Mouse (Mus musculus): ENCODE results near the gene Epb41l4b. TPM values are rescaled to one million over a fixed set of nuclear protein-coding genes. Genes with fewer than 3 reads are reported as not detected.

The Epb41l4b gene
- polyA plus RNA-seq (2012; rRNA removed), result 68.8 and 77.1 TPM in 2 replicates

GRCm38 (mm10) chr4:57143026-57143937 lies at the start of gene Epb41l4b:
TSS of gene Epb41l4b (minus strand) at chr4:57143437.

GRCm38 (mm10) chr4:56990215-56990584 lies 153.0 kb downstream of the Epb41l4b start, which contains the start of gene Frrs1l:
TSS of gene Frrs1l (minus strand) at chr4:56990391.

GRCm38 (mm10) chr4:56946641-56947640 lies 196.3 kb downstream of the Epb41l4b start, which contains the start of gene Tmem245:
TSS of gene Tmem245 (minus strand) at chr4:56947437.

Other genes with a start within 250 kb of the Epb41l4b start
- 5.6 and 7.6 TPM in 2 replicates for gene Tmem245, start 196.0 kb downstream of the Epb41l4b start, polyA plus RNA-seq (2012; rRNA removed)
- 0.09 TPM in 2 replicates for gene Frrs1l, start 153.0 kb downstream of the Epb41l4b start, polyA plus RNA-seq (2012; rRNA removed)
- 22.1 and 22.4 TPM in 2 replicates for gene Ptpn3, start 158.4 kb upstream of the Epb41l4b start, polyA plus RNA-seq (2012; rRNA removed)